Mouse (Mus musculus) left cerebral cortex, postnatal 14 days (tissue): ENCODE measurements around the gene Ccr1. TPM values are rescaled to one million over a fixed set of nuclear protein-coding genes. Genes with fewer than 3 reads are reported as not detected.

Experiments used
- DNase-seq, 2 experiments: peaks; one replicate each; pipeline ENCODE4 v3.0.0; 2021 to 2022; ENCODE audit warnings: low spot score in 2 of 2, mixed read lengths in 1 of 2
- intact Hi-C: fragments of 180-260 bp; cut with DNase I; formaldehyde crosslinking; loops from one replicate; pipeline ENCODE4 v1.15.1; 2025
- total RNA-seq, 2 experiments: library from RNA; stranded (reverse); gene quantifications; 2 replicates each; pipeline ENCODE4 v1.2.3; 2021

Gene Ccr1
- total RNA-seq, 2 experiments from 2014 or later = 0.93 to 1.2 TPM

GRCm38 (mm10) chr9:123960161-123960560 lies 8.3 kb downstream of the Ccr1 start:
- intact Hi-C loops = no loop called here

GRCm38 (mm10) chr9:123957911-123958413 lies 10.5 kb downstream of the Ccr1 start:
- intact Hi-C loops = no loop called here

More at GRCm38 (mm10) chr9:123960161-123960560, 8.3 kb downstream of the Ccr1 start:
- no peak for DNase-seq

GRCm38 (mm10) chr9:123956892-123957291 lies 11.6 kb downstream of the Ccr1 start:
- no peak for DNase-seq
- intact Hi-C loops = no loop called here

More at GRCm38 (mm10) chr9:123957911-123958413, 10.5 kb downstream of the Ccr1 start:
- DNase-seq = no peak

GRCm38 (mm10) chr9:123953551-123953950 lies 14.9 kb downstream of the Ccr1 start:
- intact Hi-C loops = no loop called here
- no peak for DNase-seq

- intact Hi-C loops = no loop called here
- DNase-seq = no peak
Measured at GRCm38 (mm10) chr9:123951176-123951575, 17.3 kb downstream of the Ccr1 start.

- intact Hi-C loops = no loop called here
- no peak for DNase-seq
Measured at GRCm38 (mm10) chr9:123949432-123949831, 19.1 kb downstream of the Ccr1 start.

- DNase-seq = no peak
- intact Hi-C loops = no loop called here
Measured at GRCm38 (mm10) chr9:123947815-123948214, 20.7 kb downstream of the Ccr1 start.

- intact Hi-C loops = no loop called here
Measured at GRCm38 (mm10) chr9:123942025-123942424, 26.5 kb downstream of the Ccr1 start.

GRCm38 (mm10) chr9:123941316-123941715 lies 27.2 kb downstream of the Ccr1 start:
- intact Hi-C loops = no loop called here
- DNase-seq = peak; percentile 39 to 70

More at GRCm38 (mm10) chr9:123942025-123942424, 26.5 kb downstream of the Ccr1 start:
- DNase-seq = peak in 1 of 2 experiments; percentile 18

- DNase-seq = no peak
- intact Hi-C loops = no loop called here
Measured at GRCm38 (mm10) chr9:123940628-123941027, 27.9 kb downstream of the Ccr1 start.

- intact Hi-C loops = no loop called here
- no peak for DNase-seq
Measured at GRCm38 (mm10) chr9:123940168-123940567, 28.3 kb downstream of the Ccr1 start.

GRCm38 (mm10) chr9:123937989-123938388 lies 30.5 kb downstream of the Ccr1 start:
- DNase-seq = no peak
- intact Hi-C loops = no loop called here

- DNase-seq = no peak
- intact Hi-C loops = no loop called here
Measured at GRCm38 (mm10) chr9:123936604-123937280, 31.8 kb downstream of the Ccr1 start.

GRCm38 (mm10) chr9:123935776-123936175 lies 32.7 kb downstream of the Ccr1 start:
- DNase-seq = no peak
- intact Hi-C loops = no loop called here

- no peak for DNase-seq
- intact Hi-C loops = no loop called here
Measured at GRCm38 (mm10) chr9:123935346-123935745, 33.1 kb downstream of the Ccr1 start.

GRCm38 (mm10) chr9:123933716-123934445 lies 34.6 kb downstream of the Ccr1 start:
- intact Hi-C loops = no loop called here
- no peak for DNase-seq

- DNase-seq = no peak
- intact Hi-C loops = no loop called here
Measured at GRCm38 (mm10) chr9:123932911-123933675, 35.4 kb downstream of the Ccr1 start.

- DNase-seq = peak; percentile 11 to 31
- intact Hi-C loops = no loop called here
Measured at GRCm38 (mm10) chr9:123931761-123932700, 36.5 kb downstream of the Ccr1 start.

- intact Hi-C loops = no loop called here
- no peak for DNase-seq
Measured at GRCm38 (mm10) chr9:123930926-123931325, 37.6 kb downstream of the Ccr1 start.
